Mouse (Mus musculus) neural tube, embryonic 13.5 days (tissue): ENCODE data around the gene Dnm2. TPM values are rescaled to one million over a fixed set of nuclear protein-coding genes. Genes with fewer than 3 reads are reported as not detected.

Experiments used
- ATAC-seq: fragments of 200-750 bp; cut with Nextera tagmentation; 2 replicates; pipeline ENCODE4 v1.8.0; 2017; ENCODE audit warnings: low read depth, mild to moderate bottlenecking, moderate TSS enrichment, moderate library complexity
- H3K27ac ChIP-seq: fragments of 300-500 bp; sonication (generic); replicated peaks from 2 replicates; pipeline ENCODE4 v1.5.1; 2015; ENCODE audit warnings: moderate library complexity, mild to moderate bottlenecking, inconsistent platforms
- H3K27me3 ChIP-seq: fragments of 300-500 bp; sonication (generic); 2 replicates; pipeline ENCODE4 v1.6.1; 2015; ENCODE audit warnings: mild to moderate bottlenecking, inconsistent platforms
- H3K36me3 ChIP-seq: fragments of 300-500 bp; sonication (generic); 2 replicates; pipeline ENCODE4 v1.6.1; 2015; ENCODE audit warnings: mild to moderate bottlenecking, inconsistent platforms
- H3K4me1 ChIP-seq: fragments of 300-500 bp; sonication (generic); replicated peaks from 2 replicates; pipeline ENCODE4 v1.6.1; 2015; ENCODE audit warnings: inconsistent platforms
- H3K4me2 ChIP-seq: fragments of 300-500 bp; sonication (generic); 2 replicates; pipeline ENCODE4 v1.6.1; 2015; ENCODE audit warnings: inconsistent platforms, mild to moderate bottlenecking, moderate library complexity
- H3K4me3 ChIP-seq: fragments of 300-500 bp; sonication (generic); 2 replicates; pipeline ENCODE4 v1.5.1; 2015; ENCODE audit warnings: mild to moderate bottlenecking, inconsistent platforms
- H3K9ac ChIP-seq: fragments of 300-500 bp; sonication (generic); 2 replicates; pipeline ENCODE4 v1.6.1; 2015; ENCODE audit warnings: moderate library complexity, mild to moderate bottlenecking, inconsistent platforms
- H3K9me3 ChIP-seq: fragments of 300-500 bp; sonication (generic); 2 replicates; pipeline ENCODE4 v1.6.1; 2016; ENCODE audit warnings: inconsistent platforms
- WGBS: fragments of 180-500 bp; shearing (Covaris S2); methylation state at CpG from one replicate; pipeline ENCODE4 v1.1.7; 2015; 5-methylcytosine and 5-hydroxymethylcytosine counted together
- polyA plus RNA-seq: library from polyadenylated mRNA; unstranded; fragments of >200 nt; fragmentation: Nextera tagmentation; extraction: Ambion mirVana; gene quantifications from 2 replicates; pipeline ENCODE4 v1.2.1, GENCODE M21; 2015

The Dnm2 gene
- polyA plus RNA-seq, 1 experiment from 2014 or later: 65.0 TPM

DNA sequence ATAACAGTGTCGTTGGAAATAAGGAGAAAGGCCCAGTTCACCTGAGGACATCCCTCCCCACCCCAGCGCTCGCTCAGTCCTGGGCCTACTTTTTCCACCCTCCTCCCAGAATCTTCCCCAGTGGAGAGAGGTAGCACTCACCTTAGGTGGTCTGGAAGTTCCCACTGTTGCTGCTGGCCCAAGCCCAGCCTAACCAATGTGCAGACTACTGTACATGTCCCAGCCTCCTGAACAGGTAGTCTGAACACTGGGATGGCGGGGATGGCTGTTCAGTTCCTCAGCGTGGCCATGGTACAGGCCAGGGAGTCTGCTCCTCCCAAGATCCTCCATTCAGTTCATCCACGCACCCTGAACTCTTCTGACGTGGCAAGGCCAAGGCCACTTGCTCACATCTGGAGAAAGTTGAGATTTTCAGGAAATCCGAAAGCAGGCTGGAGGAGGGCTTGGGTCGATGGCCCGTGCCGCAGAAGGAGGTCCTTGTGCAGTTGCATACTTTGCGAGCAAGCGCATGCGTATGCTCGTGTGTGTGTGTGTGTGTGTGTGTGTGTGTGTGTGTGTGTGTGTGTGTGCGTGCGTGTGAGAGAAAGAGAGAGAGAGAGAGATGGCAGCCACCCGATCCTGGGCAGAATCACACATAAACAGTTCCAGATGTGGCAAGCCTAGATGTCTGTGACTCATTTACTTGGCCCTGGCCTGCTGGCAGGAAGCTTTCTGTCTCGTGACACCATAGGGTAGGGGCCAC is 71.8 kb downstream of the Dnm2 start:
- WGBS: 83% methylated on average over 19 of the region's 19 CpGs
- Histone ChIP-seq H3K27ac (peak overlapping the region; percentile 42; the same call in 1 of the 2 replicates), H3K4me1 (no peaks in the 10 kb centered on the region), H3K4me3 (no peak overlapping the region), H3K36me3 (peaks cover 56% of the 10 kb centered on the region), H3K9ac (no peak overlapping the region), H3K9me3 (no peaks in the 10 kb centered on the region), H3K4me2 (peak overlapping the region; percentile 13; the same call in 1 of the 2 replicates), H3K27me3 (no peaks in the 10 kb centered on the region)
- ATAC-seq: no peak

DNA sequence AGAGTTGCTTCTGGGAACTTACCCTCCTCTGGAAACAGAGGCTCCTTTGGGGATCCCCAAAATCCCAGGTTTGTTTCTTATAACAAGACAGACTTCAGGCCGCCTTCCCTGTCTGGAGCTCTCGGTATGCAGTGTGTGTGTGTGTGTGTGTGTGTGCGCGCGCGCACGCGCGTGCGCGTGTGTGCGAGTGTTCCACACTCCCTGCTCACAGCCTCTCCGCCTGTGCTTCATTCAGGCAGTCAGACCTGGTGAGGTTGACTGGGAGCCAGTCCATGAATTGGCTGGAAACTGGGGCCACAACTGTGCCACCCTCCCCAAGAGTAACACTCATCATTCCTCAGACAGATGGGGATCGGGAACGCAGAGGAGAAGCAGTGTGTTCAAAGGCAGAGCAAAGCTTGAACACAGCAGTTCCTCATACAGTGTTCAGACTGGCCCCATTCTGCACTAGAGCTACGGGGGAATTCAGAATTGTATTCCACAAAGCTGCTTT is 72.4 kb downstream of the Dnm2 start:
- Histone ChIP-seq H3K27ac (0 out of 2 replicates have a peak overlapping the region, but pooled peaks have one; percentile 23), H3K9ac (no peak overlapping the region), H3K4me3 (no peak overlapping the region), H3K4me1 (no peaks in the 10 kb centered on the region), H3K36me3 (peaks cover 50% of the 10 kb centered on the region), H3K9me3 (no peaks in the 10 kb centered on the region), H3K27me3 (no peaks in the 10 kb centered on the region), H3K4me2 (no peak overlapping the region)
- 92% methylated on average over 16 of the region's 16 CpGs for WGBS
- ATAC-seq: no peak

DNA sequence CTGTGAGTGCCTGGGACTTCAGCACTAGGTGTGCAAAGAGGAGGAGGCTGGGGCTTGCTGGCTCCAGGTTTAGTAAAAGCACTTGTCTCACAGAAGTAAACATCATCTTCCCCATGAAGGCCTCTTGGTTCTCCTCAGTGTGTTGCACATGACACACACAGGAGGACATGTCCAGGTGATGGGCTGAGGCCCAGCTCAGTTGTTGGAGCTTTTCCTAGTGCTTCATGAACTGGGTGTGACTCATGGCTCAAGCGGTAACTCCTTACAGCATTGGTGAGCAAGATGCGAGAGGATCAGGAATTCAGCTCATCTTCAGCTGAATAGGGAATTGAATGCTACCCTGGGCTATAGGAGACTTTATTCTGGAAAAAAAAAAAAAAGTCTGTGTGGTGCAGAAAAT is 73.0 kb downstream of the Dnm2 start:
- Histone ChIP-seq H3K9ac (no peak overlapping the region), H3K9me3 (no peaks in the 10 kb centered on the region), H3K27me3 (no peaks in the 10 kb centered on the region), H3K4me3 (no peak overlapping the region), H3K27ac (no peak overlapping the region), H3K4me1 (no peaks in the 10 kb centered on the region), H3K36me3 (peaks cover 50% of the 10 kb centered on the region), H3K4me2 (no peak overlapping the region)
- no peak for ATAC-seq
- WGBS: 96% methylated on average over 2 of the region's 2 CpGs

DNA sequence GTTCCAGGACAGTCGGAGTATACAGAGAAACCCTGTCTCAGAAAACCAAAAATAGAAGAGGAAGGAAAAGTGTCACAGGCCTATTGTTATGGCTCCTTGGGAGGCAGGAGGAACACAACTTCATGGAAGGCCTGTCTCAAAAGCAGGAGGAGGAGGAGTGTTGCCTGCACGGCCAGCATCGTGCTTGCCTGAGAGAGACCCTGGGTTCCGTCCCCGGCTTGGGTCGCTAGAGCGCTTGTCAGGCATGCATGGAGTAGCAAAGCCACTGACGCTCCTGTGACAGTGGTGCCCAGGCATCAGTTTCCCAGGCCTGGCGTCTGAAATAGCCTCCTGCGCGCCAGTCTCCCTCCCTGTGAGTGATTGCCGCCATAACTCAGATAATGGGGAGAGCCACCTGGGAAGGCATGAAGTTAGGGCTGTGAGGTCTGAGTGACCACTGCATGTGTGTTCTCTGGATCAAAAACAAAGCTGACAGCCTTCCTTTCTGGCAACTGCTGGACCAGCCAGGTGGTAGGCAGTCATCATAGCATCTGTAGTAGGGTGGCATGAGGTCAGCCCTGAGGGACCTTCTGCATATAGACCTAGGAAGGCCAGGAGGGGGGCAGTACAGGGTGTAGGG is 73.7 kb downstream of the Dnm2 start:
- WGBS: 87% methylated on average over 12 of the region's 12 CpGs
- no peaks in the 10 kb centered on the region for H3K9me3 ChIP-seq
- H3K4me2 ChIP-seq: no peak overlapping the region
- H3K9ac ChIP-seq: no peak overlapping the region
- no peak for ATAC-seq
- H3K4me1 ChIP-seq: no peaks in the 10 kb centered on the region
- no peak overlapping the region for H3K4me3 ChIP-seq
- H3K27ac ChIP-seq: no peak overlapping the region
- no peaks in the 10 kb centered on the region for H3K27me3 ChIP-seq
- peaks cover 54% of the 10 kb centered on the region for H3K36me3 ChIP-seq

DNA sequence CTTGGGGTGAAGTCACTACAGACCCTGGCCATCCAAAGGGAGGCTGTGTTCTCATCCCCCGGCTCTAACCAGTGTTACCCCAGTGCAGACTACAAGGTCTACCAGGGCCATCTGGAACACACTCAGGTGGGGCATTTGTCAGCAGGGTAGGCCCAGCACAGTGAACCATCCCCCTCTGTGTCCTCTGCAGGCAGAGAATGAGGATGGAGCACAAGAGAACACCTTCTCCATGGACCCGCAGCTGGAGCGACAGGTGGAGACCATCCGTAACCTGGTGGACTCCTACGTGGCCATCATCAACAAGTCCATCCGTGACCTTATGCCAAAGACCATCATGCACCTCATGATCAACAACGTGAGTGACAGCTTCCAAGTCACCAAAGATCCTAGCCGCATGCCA is 78.6 kb downstream of the Dnm2 start:
- Histone ChIP-seq H3K4me2 (no peak overlapping the region), H3K27me3 (no peaks in the 10 kb centered on the region), H3K9me3 (no peaks in the 10 kb centered on the region), H3K36me3 (peaks cover 71% of the 10 kb centered on the region), H3K4me3 (no peak overlapping the region), H3K9ac (no peak overlapping the region), H3K4me1 (no peaks in the 10 kb centered on the region), H3K27ac (no peak overlapping the region)
- no peak for ATAC-seq
- 95% methylated on average over 8 of the region's 8 CpGs for WGBS

DNA sequence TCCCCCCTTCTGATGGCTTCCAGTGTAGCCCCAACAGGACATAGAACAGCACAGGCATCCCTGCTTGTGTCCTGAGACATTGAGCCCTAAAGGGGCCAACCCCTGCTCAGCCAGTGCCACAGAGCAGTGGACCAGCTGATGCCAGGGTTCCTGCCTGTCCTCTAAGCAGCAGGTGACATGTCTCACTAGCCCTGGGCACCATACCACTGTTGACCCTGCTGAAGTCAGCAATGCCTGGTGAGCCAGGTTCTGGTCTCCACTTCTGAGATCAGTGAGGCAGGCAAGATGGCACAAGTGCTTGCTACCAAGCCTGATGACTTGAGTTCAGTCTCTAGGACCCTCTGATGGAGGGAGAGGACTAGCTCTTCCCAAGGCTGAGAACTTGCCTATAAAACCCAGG is 81.1 kb downstream of the Dnm2 start:
- no peak overlapping the region for H3K27ac ChIP-seq
- ATAC-seq: no peak
- H3K27me3 ChIP-seq: no peaks in the 10 kb centered on the region
- H3K4me1 ChIP-seq: peaks cover 14% of the 10 kb centered on the region
- no peak overlapping the region for H3K4me3 ChIP-seq
- H3K4me2 ChIP-seq: no peak overlapping the region
- peak overlapping the region; percentile 2; the same call in 1 of the 2 replicates for H3K9ac ChIP-seq
- H3K9me3 ChIP-seq: no peaks in the 10 kb centered on the region
- peaks cover 63% of the 10 kb centered on the region for H3K36me3 ChIP-seq

DNA sequence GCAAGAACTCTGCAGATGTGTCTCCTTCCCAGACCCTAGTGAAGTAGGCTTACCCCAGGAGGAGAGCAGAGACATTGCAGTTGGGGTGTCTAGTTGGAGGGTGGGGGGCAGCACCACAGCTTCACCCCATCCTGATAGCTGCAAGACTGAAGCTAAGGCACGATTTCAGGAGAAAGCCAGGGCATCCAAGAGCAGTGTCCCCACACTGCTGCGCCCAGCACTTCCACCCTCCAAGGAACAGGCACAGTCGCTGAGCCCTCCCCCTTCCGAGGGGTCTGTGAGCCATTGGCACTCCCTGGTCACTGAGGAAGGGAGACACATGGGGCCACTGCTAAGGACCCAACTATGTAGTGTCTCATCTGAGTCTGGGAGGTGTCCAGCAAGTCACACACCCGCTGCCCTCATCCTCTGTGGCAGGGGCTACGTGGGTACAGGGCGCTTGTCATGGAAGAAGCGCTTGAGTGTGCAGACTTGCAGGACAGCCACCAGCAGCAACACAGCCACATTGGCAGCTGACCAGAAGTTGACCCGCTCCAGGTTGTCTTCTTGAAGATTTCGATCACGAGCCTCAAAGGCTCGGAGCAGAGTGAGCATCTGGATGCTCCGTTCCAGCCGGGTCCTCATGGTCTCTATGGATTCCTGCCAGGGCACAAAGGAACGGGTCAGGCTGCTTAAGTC is 83.2 kb downstream of the Dnm2 start:
- H3K27ac ChIP-seq: no peak overlapping the region
- no peak overlapping the region for H3K4me3 ChIP-seq
- H3K9ac ChIP-seq: no peak overlapping the region
- H3K27me3 ChIP-seq: no peaks in the 10 kb centered on the region
- H3K36me3 ChIP-seq: peaks cover 56% of the 10 kb centered on the region
- H3K4me2 ChIP-seq: no peak overlapping the region
- ATAC-seq: no peak
- H3K4me1 ChIP-seq: peaks cover 19% of the 10 kb centered on the region
- WGBS: 94% methylated on average over 15 of the region's 15 CpGs
- H3K9me3 ChIP-seq: no peaks in the 10 kb centered on the region

DNA sequence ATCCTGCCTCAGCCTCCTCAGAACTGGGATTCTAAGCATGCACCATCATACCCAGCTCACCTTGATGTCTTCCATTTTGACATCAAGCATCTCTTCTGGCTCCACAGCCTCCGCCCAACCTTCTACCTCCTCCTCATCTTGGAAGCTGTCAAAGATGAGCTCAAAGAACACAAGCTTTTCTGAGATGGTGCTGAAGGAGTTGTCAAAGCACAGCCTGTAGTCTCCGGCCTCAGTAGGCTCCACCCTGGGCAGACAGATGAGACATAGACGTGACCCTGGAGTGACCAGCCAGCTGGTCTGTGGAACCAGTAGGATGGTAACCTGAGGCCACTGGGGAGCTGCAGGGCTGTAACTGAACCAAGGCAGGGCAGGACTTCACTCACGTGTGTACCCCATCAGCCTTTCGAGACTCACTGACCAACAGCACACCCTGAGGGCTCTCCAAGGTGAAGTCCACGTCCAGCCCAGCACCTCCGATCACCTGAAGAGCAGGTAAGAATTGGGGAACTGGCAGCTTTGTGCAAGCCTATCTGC is 84.2 kb downstream of the Dnm2 start:
- Histone ChIP-seq H3K4me3 (peak overlapping the region; percentile 63), H3K27ac (no peak overlapping the region), H3K4me1 (peaks cover 19% of the 10 kb centered on the region), H3K9me3 (no peaks in the 10 kb centered on the region), H3K4me2 (peak overlapping the region; percentile 66), H3K9ac (peak overlapping the region; percentile 78; the same call in 1 of the 2 replicates), H3K36me3 (peaks cover 48% of the 10 kb centered on the region), H3K27me3 (no peaks in the 10 kb centered on the region)
- whole genome bisulfite sequencing: 79% methylated on average over 7 of the region's 7 CpGs
- no peak for ATAC-seq

DNA sequence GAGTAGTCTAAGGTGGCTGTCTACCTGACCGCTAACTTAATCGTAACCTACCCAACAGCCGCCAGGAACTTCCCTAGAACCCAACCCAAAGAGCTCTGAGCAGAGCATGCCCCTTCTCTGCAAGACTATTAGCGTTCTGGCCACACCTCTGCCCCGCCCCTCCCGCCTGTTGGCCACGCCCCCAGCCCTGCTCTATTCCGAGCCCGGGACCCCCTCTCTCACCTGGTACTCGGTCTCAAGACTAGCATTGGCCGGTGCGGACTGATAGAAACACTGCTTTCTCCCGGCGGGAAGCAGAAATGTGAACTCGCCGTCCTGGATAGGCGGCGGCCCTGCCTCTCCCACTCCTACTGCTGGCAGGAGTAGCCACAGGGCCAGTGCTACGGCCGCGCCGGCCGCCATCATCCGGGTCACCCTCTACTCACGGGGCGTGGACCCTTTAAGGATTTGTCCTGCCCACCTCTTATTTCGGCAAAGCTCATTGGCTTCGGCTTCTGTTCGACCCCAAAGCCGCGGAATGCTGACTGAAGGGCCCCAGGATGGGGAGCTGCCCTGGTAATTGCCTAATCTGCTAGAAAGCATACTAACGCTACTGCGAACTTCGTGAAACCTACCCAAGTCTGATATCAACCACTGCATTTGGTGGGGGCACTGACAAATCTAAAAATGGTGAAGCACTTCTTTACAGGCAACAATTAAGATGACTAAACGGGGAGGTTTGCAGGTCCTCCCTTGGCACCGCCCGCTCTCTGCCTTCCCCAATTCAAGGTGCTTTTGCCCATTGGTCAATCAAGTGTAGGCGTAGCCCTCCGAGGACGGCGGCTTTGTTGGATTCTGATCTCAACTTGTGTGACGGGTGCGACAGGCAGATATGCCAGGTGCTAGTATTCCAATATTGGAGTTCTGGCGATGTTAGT is 85.3 kb downstream of the Dnm2 start, which contains the start of gene Tmed1:
Tmed1 (minus strand) TSS at position 481 of the 917 bp plus-strand sequence.
- peak; percentile 96 for ATAC-seq
- no peaks in the 10 kb centered on the region for H3K9me3 ChIP-seq
- peaks cover 37% of the 10 kb centered on the region for H3K36me3 ChIP-seq
- H3K9ac ChIP-seq: peak within 1 kb of the TSS; percentile 78
- H3K27ac ChIP-seq: peak within 1 kb of the TSS; percentile 93
- H3K4me3 ChIP-seq: peak within 1 kb of the TSS; percentile 63
- WGBS: under 1% methylated on average over 44 of the region's 44 CpGs
- no peaks in the 10 kb centered on the region for H3K27me3 ChIP-seq
- peaks cover 19% of the 10 kb centered on the region for H3K4me1 ChIP-seq
- peak within 1 kb of the TSS; percentile 66 for H3K4me2 ChIP-seq

DNA sequence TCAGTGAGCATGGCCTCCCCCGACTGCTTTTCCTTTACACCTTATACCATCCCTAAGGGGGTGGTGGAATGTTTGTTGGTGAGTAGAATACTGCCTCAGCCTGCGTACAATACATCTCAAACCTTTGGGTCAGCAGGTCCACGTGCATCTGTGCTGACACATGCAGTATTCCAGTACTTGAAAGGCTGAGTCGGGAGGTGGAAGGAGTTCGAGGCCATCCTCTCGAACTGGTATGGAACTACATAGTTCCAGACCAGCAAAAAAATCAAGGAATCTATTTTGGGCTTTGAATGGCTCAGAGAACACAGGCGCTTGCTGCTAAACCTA is 85.9 kb downstream of the Dnm2 start:
- Histone ChIP-seq H3K36me3 (peaks cover 31% of the 10 kb centered on the region), H3K27ac (peak overlapping the region; percentile 93), H3K4me3 (peak overlapping the region; percentile 63), H3K4me1 (peaks cover 19% of the 10 kb centered on the region), H3K9me3 (no peaks in the 10 kb centered on the region), H3K27me3 (no peaks in the 10 kb centered on the region), H3K9ac (peak overlapping the region; percentile 78), H3K4me2 (peak overlapping the region; percentile 66)
- ATAC-seq: peak; percentile 30
- 7% methylated on average over 7 of the region's 7 CpGs for WGBS

DNA sequence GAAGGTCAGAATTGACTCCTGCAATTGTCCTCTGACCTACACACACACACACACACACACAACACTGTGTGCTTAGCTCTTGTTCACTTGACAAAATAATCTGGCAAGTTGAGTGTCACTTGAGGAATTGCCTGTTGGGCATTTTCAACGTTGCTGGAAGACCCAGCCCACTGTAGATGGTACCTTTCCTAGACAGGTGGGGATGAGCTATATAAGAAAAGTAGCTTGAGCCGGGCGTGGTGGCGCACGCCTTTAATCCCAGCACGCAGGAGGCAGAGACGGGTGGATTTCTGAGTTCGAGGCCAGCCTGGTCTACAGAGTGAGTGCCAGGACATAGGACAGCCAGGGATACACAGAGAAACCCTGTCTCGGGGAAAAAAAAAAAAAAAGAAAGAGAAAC is 86.3 kb downstream of the Dnm2 start:
- no peaks in the 10 kb centered on the region for H3K9me3 ChIP-seq
- peaks cover 27% of the 10 kb centered on the region for H3K36me3 ChIP-seq
- peak overlapping the region; percentile 78 for H3K9ac ChIP-seq
- WGBS: 84% methylated on average over 9 of the region's 9 CpGs
- peak overlapping the region; percentile 66 for H3K4me2 ChIP-seq
- H3K4me3 ChIP-seq: peak overlapping the region; percentile 63
- ATAC-seq: no peak
- H3K27ac ChIP-seq: peak overlapping the region; percentile 93; the same call in 1 of the 2 replicates
- H3K4me1 ChIP-seq: peaks cover 19% of the 10 kb centered on the region
- H3K27me3 ChIP-seq: no peaks in the 10 kb centered on the region
